Mouse (Mus musculus): ENCODE results near the gene Metap1.

DNA sequence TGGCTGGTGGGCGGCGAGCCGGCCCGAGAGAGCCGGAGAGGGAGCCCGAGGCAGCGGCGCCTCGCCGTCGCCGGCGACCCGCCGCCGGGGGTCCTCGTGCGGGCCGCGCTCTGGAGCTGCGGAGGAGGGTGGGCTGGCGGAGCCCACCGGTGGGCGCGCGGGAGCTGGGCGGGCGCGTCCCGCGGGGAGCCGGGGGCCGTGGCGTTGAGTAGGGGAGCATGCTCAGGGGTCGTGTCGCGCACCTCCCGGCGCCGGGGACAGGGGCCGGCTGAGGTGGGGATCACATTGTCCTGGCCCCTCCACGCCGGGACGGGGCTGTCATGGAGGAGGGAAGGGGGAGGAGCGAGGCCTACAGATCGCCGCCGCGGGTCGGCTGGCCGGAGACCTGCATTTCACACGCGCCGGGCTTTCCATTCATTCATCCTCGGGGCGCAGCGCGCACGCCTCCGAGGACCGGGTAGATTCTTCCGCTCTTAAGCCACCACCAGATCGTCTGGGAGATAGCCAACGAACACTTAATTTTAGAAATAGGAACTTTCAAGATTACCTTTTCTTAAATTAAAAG is 38.4 kb upstream of the Metap1 start:
- TF ChIP-seq EP300 (IDR thresholded peaks at IDR 0.05; ENCODE audit: insufficient read depth, low read depth, low read length) = no peak
- TF ChIP-seq CTCF (IDR thresholded peaks at IDR 0.05; ENCODE audit: low read depth, low read length) = no peak

All from ES-Bruce4 (cell line).